Mouse (Mus musculus) megakaryocyte-erythroid progenitor cell, adult 5-6 weeks (primary cell): ENCODE results near the gene Peli3. TPM values are rescaled to one million over a fixed set of nuclear protein-coding genes. Genes with fewer than 3 reads are reported as not detected.
A peak's percentile ranks its signal among the peaks of the same experiment; 100 is the strongest.

Experiments used
- ATAC-seq: replicated peaks from 2 replicates; pipeline ENCODE4 v1.8.0; 2016; ENCODE audit warnings: mild to moderate bottlenecking, inconsistent platforms; ENCODE audit not compliant: severe bottlenecking, poor library complexity, low FRiP score, low TSS enrichment
- total RNA-seq, 2 experiments: library from RNA; stranded (forward) in 1 of 2; stranded (reverse) in 1 of 2; fragments of 200-1000, 215-1000 nt in 1 of 2; fragments of >200 nt in 1 of 2; fragmentation: Nextera tagmentation in 1 of 2; gene quantifications; 2 replicates each; pipeline ENCODE4 v1.2.3; 2014 to 2017

The Peli3 gene
- total RNA-seq, 2 experiments from 2014 or later, result 1.1 TPM; not detected in 1

- ATAC-seq, result no peak
Observed at GRCm38 (mm10) chr19:4916827-4917226, 26.1 kb downstream of the Peli3 start.

- ATAC-seq, result no peak
Observed at GRCm38 (mm10) chr19:4915924-4916603, 26.9 kb downstream of the Peli3 start.

- no peak for ATAC-seq
Observed at GRCm38 (mm10) chr19:4909376-4909775, 33.6 kb downstream of the Peli3 start.

- peak; percentile 63; the same call in 1 of the 2 replicates for ATAC-seq
Observed at GRCm38 (mm10) chr19:4908107-4908506, 34.8 kb downstream of the Peli3 start.

- peak; percentile 64 for ATAC-seq
Observed at GRCm38 (mm10) chr19:4905979-4906794, 36.7 kb downstream of the Peli3 start, which contains the start of gene Bbs1. Gene Bbs1 (minus strand): TSS chr19:4906628.

GRCm38 (mm10) chr19:4899888-4900287, 43.0 kb downstream of the Peli3 start:
- ATAC-seq, result no peak

GRCm38 (mm10) chr19:4898972-4899371, 44.0 kb downstream of the Peli3 start:
- ATAC-seq, result no peak

- ATAC-seq, result no peak
Observed at GRCm38 (mm10) chr19:4896780-4897520, 46.0 kb downstream of the Peli3 start.

- peak; percentile 87 for ATAC-seq
Observed at GRCm38 (mm10) chr19:4891798-4892197, 51.1 kb downstream of the Peli3 start.

GRCm38 (mm10) chr19:4889791-4890190, 53.1 kb downstream of the Peli3 start:
- no peak for ATAC-seq

- ATAC-seq, result peak; percentile 58
Observed at GRCm38 (mm10) chr19:4883961-4884360, 59.0 kb downstream of the Peli3 start.

Other genes with a start within 250 kb of the Peli3 start
- gene Gm960, start 244.5 kb downstream of the Peli3 start, total RNA-seq (2014; fragmentation: Nextera tagmentation), result 1.3 and 3.5 TPM in 2 replicates
- gene Gm960, start 244.5 kb downstream of the Peli3 start, total RNA-seq (2017), result 2.4 TPM in 1 of 2 replicates, not detected in the other
- not detected in 2 replicates for gene Sptbn2, start 232.0 kb downstream of the Peli3 start, total RNA-seq (2014; fragmentation: Nextera tagmentation)
- gene Sptbn2, start 232.0 kb downstream of the Peli3 start, total RNA-seq (2017), result not detected in 2 replicates
- gene Rbm4b, start 186.6 kb downstream of the Peli3 start, total RNA-seq (2014; fragmentation: Nextera tagmentation), result 5.0 and 11.3 TPM in 2 replicates
- 9.9 and 19.2 TPM in 2 replicates for gene Rbm4b, start 186.6 kb downstream of the Peli3 start, total RNA-seq (2017)
- 51.9 and 59.4 TPM in 2 replicates for gene Rbm4, start 149.2 kb downstream of the Peli3 start, total RNA-seq (2014; fragmentation: Nextera tagmentation)
- 68.6 and 75.3 TPM in 2 replicates for gene Rbm4, start 149.2 kb downstream of the Peli3 start, total RNA-seq (2017)
- 29.3 and 59.5 TPM in 2 replicates for gene Gm21992, start 131.5 kb downstream of the Peli3 start, total RNA-seq (2014; fragmentation: Nextera tagmentation)
- gene Gm21992, start 131.5 kb downstream of the Peli3 start, total RNA-seq (2017), result 15.8 and 17.3 TPM in 2 replicates
- gene Rbm14, start 131.5 kb downstream of the Peli3 start, total RNA-seq (2014; fragmentation: Nextera tagmentation), result 74.2 and 76.1 TPM in 2 replicates
- gene Rbm14, start 131.5 kb downstream of the Peli3 start, total RNA-seq (2017), result 16.6 and 29.1 TPM in 2 replicates
- gene Ccs, start 103.8 kb downstream of the Peli3 start, total RNA-seq (2014; fragmentation: Nextera tagmentation), result 75.1 and 81.3 TPM in 2 replicates
- gene Ccs, start 103.8 kb downstream of the Peli3 start, total RNA-seq (2017), result 47.7 and 59.0 TPM in 2 replicates
- not detected in 2 replicates for gene Ccdc87, start 103.8 kb downstream of the Peli3 start, total RNA-seq (2014; fragmentation: Nextera tagmentation)
- not detected in 2 replicates for gene Ccdc87, start 103.8 kb downstream of the Peli3 start, total RNA-seq (2017)
- gene Ctsf, start 88.0 kb downstream of the Peli3 start, total RNA-seq (2014; fragmentation: Nextera tagmentation), result 1.3 and 2.9 TPM in 2 replicates
- 2.7 and 7.5 TPM in 2 replicates for gene Ctsf, start 88.0 kb downstream of the Peli3 start, total RNA-seq (2017)
- 2.2 and 4.0 TPM in 2 replicates for gene Actn3, start 65.2 kb downstream of the Peli3 start, total RNA-seq (2014; fragmentation: Nextera tagmentation)
- gene Actn3, start 65.2 kb downstream of the Peli3 start, total RNA-seq (2017), result 1.0 TPM in 1 of 2 replicates, not detected in the other
- gene Zdhhc24, start 64.5 kb downstream of the Peli3 start, total RNA-seq (2014; fragmentation: Nextera tagmentation), result 16.5 and 20.3 TPM in 2 replicates
- 8.8 and 13.2 TPM in 2 replicates for gene Zdhhc24, start 64.5 kb downstream of the Peli3 start, total RNA-seq (2017)
- gene Bbs1, start 36.5 kb downstream of the Peli3 start, total RNA-seq (2014; fragmentation: Nextera tagmentation), result 1.5 and 2.5 TPM in 2 replicates
- gene Bbs1, start 36.5 kb downstream of the Peli3 start, total RNA-seq (2017), result 0.65 TPM in 1 of 2 replicates, not detected in the other
- 53.8 and 62.2 TPM in 2 replicates for gene Dpp3, start 14.8 kb downstream of the Peli3 start, total RNA-seq (2014; fragmentation: Nextera tagmentation)
- gene Dpp3, start 14.8 kb downstream of the Peli3 start, total RNA-seq (2017), result 40.7 and 51.4 TPM in 2 replicates
- gene Mrpl11, start 19.0 kb upstream of the Peli3 start, total RNA-seq (2014; fragmentation: Nextera tagmentation), result 58.5 and 60.3 TPM in 2 replicates
- 41.4 and 91.0 TPM in 2 replicates for gene Mrpl11, start 19.0 kb upstream of the Peli3 start, total RNA-seq (2017)
- gene Npas4, start 47.2 kb upstream of the Peli3 start, total RNA-seq (2014; fragmentation: Nextera tagmentation), result not detected in 2 replicates
- gene Npas4, start 47.2 kb upstream of the Peli3 start, total RNA-seq (2017), result not detected in 2 replicates
- gene Slc29a2, start 80.7 kb upstream of the Peli3 start, total RNA-seq (2014; fragmentation: Nextera tagmentation), result 9.7 and 14.2 TPM in 2 replicates
- 1.5 and 4.4 TPM in 2 replicates for gene Slc29a2, start 80.7 kb upstream of the Peli3 start, total RNA-seq (2017)
- not detected in 2 replicates for gene B4gat1, start 95.7 kb upstream of the Peli3 start, total RNA-seq (2014; fragmentation: Nextera tagmentation)
- 1.5 TPM in 1 of 2 replicates, not detected in the other for gene B4gat1, start 95.7 kb upstream of the Peli3 start, total RNA-seq (2017)
- gene AC124502.3, start 95.8 kb upstream of the Peli3 start, total RNA-seq (2014; fragmentation: Nextera tagmentation), result 2.0 and 3.3 TPM in 2 replicates
- 1.8 and 4.2 TPM in 2 replicates for gene AC124502.3, start 95.8 kb upstream of the Peli3 start, total RNA-seq (2017)
- gene Brms1, start 98.2 kb upstream of the Peli3 start, total RNA-seq (2014; fragmentation: Nextera tagmentation), result 25.3 and 37.1 TPM in 2 replicates
- 30.3 and 36.7 TPM in 2 replicates for gene Brms1, start 98.2 kb upstream of the Peli3 start, total RNA-seq (2017)
- gene Rin1, start 107.4 kb upstream of the Peli3 start, total RNA-seq (2014; fragmentation: Nextera tagmentation), result 0.89 and 1.3 TPM in 2 replicates
- gene Rin1, start 107.4 kb upstream of the Peli3 start, total RNA-seq (2017), result 0.66 TPM in 1 of 2 replicates, not detected in the other
- gene Cd248, start 125.0 kb upstream of the Peli3 start, total RNA-seq (2014; fragmentation: Nextera tagmentation), result 3.2 and 3.3 TPM in 2 replicates
- gene Cd248, start 125.0 kb upstream of the Peli3 start, total RNA-seq (2017), result 0.27 and 4.1 TPM in 2 replicates
- 1.2 TPM in 1 of 2 replicates, not detected in the other for gene Tmem151a, start 142.4 kb upstream of the Peli3 start, total RNA-seq (2014; fragmentation: Nextera tagmentation)
- gene Tmem151a, start 142.4 kb upstream of the Peli3 start, total RNA-seq (2017), result not detected in 2 replicates
- 38.6 and 43.4 TPM in 2 replicates for gene Yif1a, start 145.4 kb upstream of the Peli3 start, total RNA-seq (2014; fragmentation: Nextera tagmentation)
- gene Yif1a, start 145.4 kb upstream of the Peli3 start, total RNA-seq (2017), result 7.5 and 13.6 TPM in 2 replicates
- gene Cnih2, start 155.4 kb upstream of the Peli3 start, total RNA-seq (2014; fragmentation: Nextera tagmentation), result 0.66 TPM in 1 of 2 replicates, not detected in the other
- not detected in 2 replicates for gene Cnih2, start 155.4 kb upstream of the Peli3 start, total RNA-seq (2017)
- gene Rab1b, start 163.9 kb upstream of the Peli3 start, total RNA-seq (2014; fragmentation: Nextera tagmentation), result 58.7 and 83.3 TPM in 2 replicates
- gene Rab1b, start 163.9 kb upstream of the Peli3 start, total RNA-seq (2017), result 47.0 and 47.5 TPM in 2 replicates
- gene Klc2, start 175.4 kb upstream of the Peli3 start, total RNA-seq (2014; fragmentation: Nextera tagmentation), result 3.0 and 15.3 TPM in 2 replicates
- gene Klc2, start 175.4 kb upstream of the Peli3 start, total RNA-seq (2017), result 2.3 and 8.0 TPM in 2 replicates